Mouse (Mus musculus): ENCODE measurements around the gene Traf3ip3.
A peak's percentile ranks its signal among the peaks of the same experiment; 100 is the strongest.

The Traf3ip3 gene

GRCm38 (mm10) chr1:193157111-193157492 is 44.4 kb downstream of the Traf3ip3 start:
- no peak for DNase-seq

GRCm38 (mm10) chr1:193156316-193157110 is 45.0 kb downstream of the Traf3ip3 start:
- no peak for DNase-seq

- DNase-seq: no peak
Measured at GRCm38 (mm10) chr1:193153561-193153960, 47.9 kb downstream of the Traf3ip3 start.

GRCm38 (mm10) chr1:193152872-193153271 is 48.6 kb downstream of the Traf3ip3 start, which contains the start of gene Irf6:
Gene Irf6, plus strand, starts transcription at chr1:193153111.
- no peak for DNase-seq

GRCm38 (mm10) chr1:193151134-193151533 is 50.4 kb downstream of the Traf3ip3 start:
- no peak for DNase-seq

- no peak for DNase-seq
Measured at GRCm38 (mm10) chr1:193149231-193149630, 52.3 kb downstream of the Traf3ip3 start.

GRCm38 (mm10) chr1:193146416-193146815 is 55.1 kb downstream of the Traf3ip3 start:
- no peak for DNase-seq

GRCm38 (mm10) chr1:193145101-193145500 is 56.4 kb downstream of the Traf3ip3 start:
- DNase-seq: no peak

- DNase-seq: no peak
Measured at GRCm38 (mm10) chr1:193144516-193144915, 57.0 kb downstream of the Traf3ip3 start.

GRCm38 (mm10) chr1:193142517-193143062 is 58.9 kb downstream of the Traf3ip3 start:
- DNase-seq: no peak

- no peak for DNase-seq
Measured at GRCm38 (mm10) chr1:193141118-193141517, 60.4 kb downstream of the Traf3ip3 start.

- DNase-seq: no peak
Measured at GRCm38 (mm10) chr1:193138669-193139068, 62.8 kb downstream of the Traf3ip3 start.

GRCm38 (mm10) chr1:193138087-193138486 is 63.4 kb downstream of the Traf3ip3 start:
- DNase-seq: no peak

- DNase-seq: no peak
Measured at GRCm38 (mm10) chr1:193133726-193134125, 67.8 kb downstream of the Traf3ip3 start.

GRCm38 (mm10) chr1:193132385-193132784 is 69.1 kb downstream of the Traf3ip3 start:
- no peak for DNase-seq

- DNase-seq: no peak
Measured at GRCm38 (mm10) chr1:193131311-193131948, 70.1 kb downstream of the Traf3ip3 start.

- DNase-seq: no peak
Measured at GRCm38 (mm10) chr1:193130839-193131238, 70.7 kb downstream of the Traf3ip3 start.

- no peak for DNase-seq
Measured at GRCm38 (mm10) chr1:193130456-193130825, 71.1 kb downstream of the Traf3ip3 start.

- peak; percentile 95 for DNase-seq
Measured at GRCm38 (mm10) chr1:193129786-193130455, 71.6 kb downstream of the Traf3ip3 start, which contains the start of gene Diexf. Gene Diexf, minus strand, starts transcription at chr1:193130272.

GRCm38 (mm10) chr1:193129321-193129720 is 72.2 kb downstream of the Traf3ip3 start:
- DNase-seq: no peak

GRCm38 (mm10) chr1:193128055-193128454 is 73.4 kb downstream of the Traf3ip3 start:
- DNase-seq: no peak

GRCm38 (mm10) chr1:193125835-193126234 is 75.7 kb downstream of the Traf3ip3 start:
- DNase-seq: no peak

All from right cerebral cortex, postnatal 25 days (tissue).